Mouse (Mus musculus): ENCODE results near the gene Neurl3. TPM values are rescaled to one million over a fixed set of nuclear protein-coding genes. Genes with fewer than 3 reads are reported as not detected.

The Neurl3 gene
- polyA plus RNA-seq, 2 experiments: 1.9 to 2.6 TPM

DNA sequence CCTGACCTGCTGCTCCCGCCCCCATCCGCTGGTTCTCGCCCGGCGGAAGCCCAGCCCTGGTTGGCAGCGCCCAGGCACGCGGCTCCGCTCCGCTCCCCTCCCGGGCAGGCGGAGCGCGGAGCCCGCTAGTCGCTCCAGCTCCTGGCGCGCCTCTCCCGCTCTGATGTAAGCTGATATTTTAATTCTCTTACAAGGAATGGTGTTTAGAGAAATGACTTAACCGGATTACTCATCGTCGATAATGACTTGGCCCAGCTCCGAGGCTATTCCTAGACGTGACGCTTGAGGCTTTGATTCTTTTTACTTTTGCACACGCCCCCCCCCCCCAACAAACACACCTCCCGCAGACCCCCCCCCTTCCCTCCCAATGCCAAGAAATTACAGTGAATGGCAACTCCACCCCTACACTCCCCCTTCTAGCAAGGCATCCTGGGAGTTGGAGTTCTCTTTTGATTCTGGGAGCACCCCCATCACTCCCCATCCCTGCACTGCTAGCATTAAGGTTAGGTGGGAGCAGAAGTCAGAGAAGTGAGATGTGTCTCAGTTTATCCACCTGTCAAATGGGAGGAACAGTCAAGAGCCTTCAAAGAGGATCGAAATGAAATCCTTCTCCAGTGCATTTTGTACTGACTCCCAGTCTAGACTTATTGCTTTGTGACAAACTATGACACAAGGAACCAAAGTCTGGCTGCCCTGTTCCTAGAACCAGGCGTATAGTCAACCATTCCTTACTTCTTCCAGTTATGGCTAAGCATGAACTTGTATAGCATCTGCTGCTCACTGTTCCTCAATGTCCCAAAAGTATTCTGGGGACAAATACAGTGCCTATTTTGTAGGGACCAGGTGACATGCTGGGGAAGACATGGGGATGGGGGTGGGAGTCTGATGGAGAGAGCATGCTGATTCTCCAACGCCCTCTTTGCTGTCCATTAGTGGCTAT, 29.2 kb upstream of the Neurl3 start:
- Histone ChIP-seq H3K4me2 (ENCODE audit: low read depth) (peak overlapping the region; percentile 46), H3K27ac (no peak overlapping the region), H3K36me3 (replicated peaks; ENCODE audit: control insufficient read depth, insufficient read depth, low read depth) (no peaks in the 10 kb centered on the region), H3K9me3 (ENCODE audit: control insufficient read depth, low read length) (no peaks in the 10 kb centered on the region), H3K27me3 (ENCODE audit: control insufficient read depth, insufficient read depth, low read length) (peaks cover 34% of the 10 kb centered on the region), H3K9ac (replicated peaks) (no peak overlapping the region), H3K4me1 (replicated peaks; ENCODE audit: control insufficient read depth in 2 of 2, insufficient read depth in 2 of 2, low read length in 1 of 2) (peaks cover 0 to 6% of the 10 kb centered on the region in 2 experiments; a peak in 2 of 4 replicates), H3K4me3 (ENCODE audit: insufficient read depth in 1 of 2, low read depth in 2 of 2, low read length in 2 of 2) (peak overlapping the region in 1 of 2 experiments; percentile 4; a peak in 1 of 4 replicates)
- TF ChIP-seq EP300 (IDR thresholded peaks at IDR 0.05; ENCODE audit: low read depth) (no peak), CTCF (IDR thresholded peaks at IDR 0.05; ENCODE audit: low read depth) (no peak)
- DNase-seq (ENCODE audit: low read depth in 3 of 3, low spot score in 3 of 3): no peak
- 8% methylated on average over 30 of the region's 30 CpGs for WGBS (ENCODE audit: insufficient replicate concordance)
- no peak for ATAC-seq (ENCODE audit: insufficient read depth)

GRCm38 (mm10) chr1:36302957-36303356, 28.5 kb upstream of the Neurl3 start:
- DNase-seq (ENCODE audit: low read depth in 3 of 3, low spot score in 3 of 3) (no peak), ATAC-seq (ENCODE audit: insufficient read depth) (no peak)
- Histone ChIP-seq H3K27ac (no peak overlapping the region), H3K4me1 (replicated peaks; ENCODE audit: control insufficient read depth in 2 of 2, insufficient read depth in 2 of 2, low read length in 1 of 2) (0 out of 4 replicates have a peak, but pooled peaks cover 0 to 2% of the 10 kb centered on the region in 2 experiments), H3K27me3 (ENCODE audit: control insufficient read depth, insufficient read depth, low read length) (peaks cover 34% of the 10 kb centered on the region), H3K4me2 (ENCODE audit: low read depth) (peak overlapping the region; percentile 46), H3K4me3 (ENCODE audit: insufficient read depth in 1 of 2, low read depth in 2 of 2, low read length in 2 of 2) (peak overlapping the region in 1 of 2 experiments; percentile 4; a peak in 1 of 4 replicates), H3K36me3 (replicated peaks; ENCODE audit: control insufficient read depth, insufficient read depth, low read depth) (no peaks in the 10 kb centered on the region), H3K9ac (replicated peaks) (no peak overlapping the region), H3K9me3 (ENCODE audit: control insufficient read depth, low read length) (no peaks in the 10 kb centered on the region)
- TF ChIP-seq EP300 (IDR thresholded peaks at IDR 0.05; ENCODE audit: low read depth) (no peak), CTCF (IDR thresholded peaks at IDR 0.05; ENCODE audit: low read depth) (no peak)
- 11% methylated on average over 9 of the region's 9 CpGs for WGBS (ENCODE audit: insufficient replicate concordance)

GRCm38 (mm10) chr1:36302273-36302672, 27.8 kb upstream of the Neurl3 start:
- ATAC-seq (ENCODE audit: insufficient read depth): no peak
- peaks cover 34% of the 10 kb centered on the region for H3K27me3 ChIP-seq (ENCODE audit: control insufficient read depth, insufficient read depth, low read length)
- WGBS (ENCODE audit: insufficient replicate concordance): 62% methylated on average over 8 of the region's 8 CpGs

GRCm38 (mm10) chr1:36300486-36300885, 26.0 kb upstream of the Neurl3 start:
- Histone ChIP-seq H3K4me2 (ENCODE audit: low read depth) (no peak overlapping the region), H3K27me3 (ENCODE audit: control insufficient read depth, insufficient read depth, low read length) (peaks cover 32% of the 10 kb centered on the region), H3K9ac (replicated peaks) (no peak overlapping the region), H3K4me3 (ENCODE audit: insufficient read depth in 1 of 2, low read depth in 2 of 2, low read length in 2 of 2) (no peak overlapping the region), H3K27ac (no peak overlapping the region), H3K9me3 (ENCODE audit: control insufficient read depth, low read length) (no peaks in the 10 kb centered on the region), H3K36me3 (replicated peaks; ENCODE audit: control insufficient read depth, insufficient read depth, low read depth) (no peaks in the 10 kb centered on the region), H3K4me1 (replicated peaks; ENCODE audit: control insufficient read depth in 2 of 2, insufficient read depth in 2 of 2, low read length in 1 of 2) (no peaks in the 10 kb centered on the region)
- ATAC-seq (ENCODE audit: insufficient read depth): no peak
- 67% methylated on average over 6 of the region's 6 CpGs for WGBS (ENCODE audit: insufficient replicate concordance)
- DNase-seq (ENCODE audit: low read depth in 3 of 3, low spot score in 3 of 3): no peak
- TF ChIP-seq EP300 (IDR thresholded peaks at IDR 0.05; ENCODE audit: low read depth) (no peak), CTCF (IDR thresholded peaks at IDR 0.05; ENCODE audit: low read depth) (no peak)

More at GRCm38 (mm10) chr1:36302273-36302672, 27.8 kb upstream of the Neurl3 start:
- no peaks in the 10 kb centered on the region for H3K36me3 ChIP-seq (replicated peaks; ENCODE audit: control insufficient read depth, insufficient read depth, low read depth)
- no peak overlapping the region for H3K4me2 ChIP-seq (ENCODE audit: low read depth)
- no peak overlapping the region for H3K27ac ChIP-seq
- H3K4me1 ChIP-seq (replicated peaks; ENCODE audit: control insufficient read depth in 2 of 2, insufficient read depth in 2 of 2, low read length in 1 of 2): 0 out of 4 replicates have a peak, but pooled peaks cover 0 to 2% of the 10 kb centered on the region in 2 experiments
- no peak overlapping the region for H3K4me3 ChIP-seq (ENCODE audit: insufficient read depth in 1 of 2, low read depth in 2 of 2, low read length in 2 of 2)
- H3K9ac ChIP-seq (replicated peaks): no peak overlapping the region
- DNase-seq (ENCODE audit: low read depth in 3 of 3, low spot score in 3 of 3): no peak
- H3K9me3 ChIP-seq (ENCODE audit: control insufficient read depth, low read length): no peaks in the 10 kb centered on the region
- TF ChIP-seq CTCF (IDR thresholded peaks at IDR 0.05; ENCODE audit: low read depth): no peak
- TF ChIP-seq EP300 (IDR thresholded peaks at IDR 0.05; ENCODE audit: low read depth): no peak

- TF ChIP-seq CTCF (IDR thresholded peaks at IDR 0.05; ENCODE audit: low read depth) (no peak), EP300 (IDR thresholded peaks at IDR 0.05; ENCODE audit: low read depth) (no peak)
These were observed 25.2 kb upstream of the Neurl3 start for GRCm38 (mm10) chr1:36299676-36300075.

More at GRCm38 (mm10) chr1:36299676-36300075, 25.2 kb upstream of the Neurl3 start:
- Histone ChIP-seq H3K4me2 (ENCODE audit: low read depth) (no peak overlapping the region), H3K27me3 (ENCODE audit: control insufficient read depth, insufficient read depth, low read length) (peaks cover 32% of the 10 kb centered on the region), H3K36me3 (replicated peaks; ENCODE audit: control insufficient read depth, insufficient read depth, low read depth) (no peaks in the 10 kb centered on the region), H3K4me1 (replicated peaks; ENCODE audit: control insufficient read depth in 2 of 2, insufficient read depth in 2 of 2, low read length in 1 of 2) (no peaks in the 10 kb centered on the region), H3K9ac (replicated peaks) (no peak overlapping the region), H3K9me3 (ENCODE audit: control insufficient read depth, low read length) (no peaks in the 10 kb centered on the region), H3K27ac (no peak overlapping the region), H3K4me3 (ENCODE audit: insufficient read depth in 1 of 2, low read depth in 2 of 2, low read length in 2 of 2) (no peak overlapping the region)
- 39% methylated on average over 2 of the region's 2 CpGs for WGBS (ENCODE audit: insufficient replicate concordance)
- DNase-seq (ENCODE audit: low read depth in 3 of 3, low spot score in 3 of 3): no peak
- ATAC-seq (ENCODE audit: insufficient read depth): no peak

Measured in liver, embryonic 14.5 days (tissue).